Mouse (Mus musculus) left cerebral cortex, postnatal 4 days (tissue): Measurements from ENCODE around the gene D17Wsu92e. TPM values are rescaled to one million over a fixed set of nuclear protein-coding genes. Genes with fewer than 3 reads are reported as not detected.
"Not testable (repeated sequence)": the region's sequence is repeated elsewhere in the genome, so short reads cannot be mapped to it uniquely, and the experiment has no call there.

Experiments
- DNase-seq: peaks from one replicate; pipeline ENCODE4 v3.0.0-alpha.2; 2022
- intact Hi-C: fragments of 180-260 bp; cut with DNase I; formaldehyde crosslinking; loops from one replicate; pipeline ENCODE4 v1.15.1; 2025
- total RNA-seq, 2 experiments: library from RNA; stranded (reverse); gene quantifications; 2 replicates each; pipeline ENCODE4 v1.2.3; 2021

D17Wsu92e gene
- total RNA-seq = 10 to 100 TPM; 90.2 to 90.3 TPM

DNA sequence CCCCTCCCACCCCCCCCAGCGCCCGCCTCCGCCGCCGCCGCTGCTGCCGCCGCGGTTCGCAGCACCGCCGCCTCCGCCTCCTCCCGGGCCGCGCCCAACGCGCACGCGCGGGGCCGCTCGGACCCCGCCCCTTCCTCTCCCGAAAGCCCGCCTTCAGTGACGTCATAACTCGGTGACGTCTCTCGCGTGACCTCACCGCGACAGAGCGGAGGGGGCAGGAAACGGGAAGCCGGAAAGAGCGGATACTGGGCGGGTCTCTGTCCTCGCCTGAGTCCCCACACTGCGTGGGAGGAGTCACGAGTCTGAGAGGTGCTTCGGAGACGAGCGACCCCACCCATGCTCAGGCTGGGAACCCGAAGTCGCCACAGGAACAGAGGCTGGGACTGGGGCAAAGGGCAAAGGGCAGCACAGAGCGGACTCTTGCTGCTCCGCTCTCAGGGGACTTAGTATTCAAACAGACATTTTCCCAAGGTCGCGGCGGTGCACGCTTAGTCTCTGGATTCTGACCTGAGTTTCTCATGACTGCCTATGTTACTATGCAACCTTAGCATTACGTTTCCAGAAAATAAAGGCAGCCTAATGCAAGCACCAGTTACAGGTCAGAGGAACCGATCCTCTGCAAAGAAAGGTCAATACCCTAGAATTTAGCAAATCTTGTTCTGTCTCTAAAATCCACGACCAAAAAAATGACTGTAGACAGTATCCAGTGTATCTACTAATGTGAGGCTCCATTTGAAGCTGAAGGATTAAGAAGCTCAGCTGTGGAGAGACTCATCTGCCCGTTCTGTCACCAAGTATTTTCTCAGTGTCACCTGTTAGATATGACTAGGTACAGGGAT is at the start of gene D17Wsu92e:
TSS of gene D17Wsu92e (minus strand) at position 81 of the 839 bp plus-strand sequence.
- peak; percentile 99 for DNase-seq
- intact Hi-C loops = no loop called here

GRCm38 (mm10) chr17:27866737-27867136 is 46.3 kb upstream of the D17Wsu92e start:
- intact Hi-C loops = no loop called here
- DNase-seq = no peak

GRCm38 (mm10) chr17:27865461-27865860 is 45.0 kb upstream of the D17Wsu92e start:
- intact Hi-C loops = no loop called here

DNA sequence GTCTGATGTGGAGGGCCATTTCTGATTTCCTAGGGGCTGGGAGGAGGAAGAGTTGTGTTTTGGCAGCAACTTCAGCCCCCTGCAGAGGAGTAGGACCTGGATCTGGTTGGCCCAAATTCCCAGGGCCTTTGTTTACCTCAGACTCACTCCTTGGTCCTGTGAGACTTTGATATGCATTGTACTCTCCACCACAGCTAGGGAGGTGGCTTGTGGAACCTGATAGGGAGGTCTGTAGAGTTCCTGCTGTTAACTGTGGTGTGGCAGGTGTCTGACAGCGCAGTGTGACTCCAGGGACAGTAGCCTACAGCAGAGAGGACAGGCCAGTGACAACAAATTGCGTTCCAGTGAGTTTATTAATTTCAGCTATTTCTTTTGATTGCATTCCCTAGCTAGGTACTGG is 38.7 kb upstream of the D17Wsu92e start:
- intact Hi-C loops = no loop called here
- DNase-seq = no peak

More at GRCm38 (mm10) chr17:27865461-27865860, 45.0 kb upstream of the D17Wsu92e start:
- no peak for DNase-seq

DNA sequence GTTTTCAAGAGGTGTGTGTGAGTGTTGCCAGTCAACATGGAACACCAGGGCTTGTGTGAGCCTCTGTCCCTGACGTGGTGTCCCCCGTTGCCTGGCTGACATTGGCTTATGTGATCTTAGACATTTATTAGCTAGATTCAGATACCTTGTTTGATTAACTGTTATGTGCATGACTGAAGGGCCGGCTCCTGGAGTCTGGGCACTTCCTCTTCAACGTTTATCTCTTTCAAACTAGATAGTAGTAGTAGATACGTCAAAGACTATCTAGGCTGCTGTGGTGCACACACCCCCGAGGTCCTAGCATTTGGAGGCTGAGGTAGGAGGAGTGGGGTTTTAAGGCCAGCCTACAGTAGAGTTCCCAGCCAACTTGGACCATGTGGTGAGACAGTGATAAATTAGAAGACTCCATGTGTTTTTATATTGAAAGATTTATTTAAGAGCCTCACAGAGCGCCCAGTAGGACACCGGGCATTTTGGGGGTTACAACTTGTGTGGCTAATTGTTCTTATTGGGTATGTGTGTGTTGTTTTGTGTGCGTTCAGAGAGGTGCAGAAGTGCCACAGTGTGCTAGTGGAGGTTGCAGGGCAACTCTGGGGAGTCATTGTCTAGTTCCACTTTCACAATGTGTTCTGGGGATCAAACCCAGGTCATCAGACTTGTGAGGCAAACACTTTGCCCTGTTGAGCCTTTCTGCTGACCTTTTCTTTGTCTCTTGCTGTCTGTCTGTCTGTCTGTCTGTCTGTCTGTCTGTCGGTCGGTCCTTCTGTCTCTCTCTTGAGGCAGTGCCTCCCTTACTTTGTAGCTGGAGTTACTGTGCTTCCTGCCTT is 37.4 kb upstream of the D17Wsu92e start:
- DNase-seq = no peak
- intact Hi-C loops = no loop called here

DNA sequence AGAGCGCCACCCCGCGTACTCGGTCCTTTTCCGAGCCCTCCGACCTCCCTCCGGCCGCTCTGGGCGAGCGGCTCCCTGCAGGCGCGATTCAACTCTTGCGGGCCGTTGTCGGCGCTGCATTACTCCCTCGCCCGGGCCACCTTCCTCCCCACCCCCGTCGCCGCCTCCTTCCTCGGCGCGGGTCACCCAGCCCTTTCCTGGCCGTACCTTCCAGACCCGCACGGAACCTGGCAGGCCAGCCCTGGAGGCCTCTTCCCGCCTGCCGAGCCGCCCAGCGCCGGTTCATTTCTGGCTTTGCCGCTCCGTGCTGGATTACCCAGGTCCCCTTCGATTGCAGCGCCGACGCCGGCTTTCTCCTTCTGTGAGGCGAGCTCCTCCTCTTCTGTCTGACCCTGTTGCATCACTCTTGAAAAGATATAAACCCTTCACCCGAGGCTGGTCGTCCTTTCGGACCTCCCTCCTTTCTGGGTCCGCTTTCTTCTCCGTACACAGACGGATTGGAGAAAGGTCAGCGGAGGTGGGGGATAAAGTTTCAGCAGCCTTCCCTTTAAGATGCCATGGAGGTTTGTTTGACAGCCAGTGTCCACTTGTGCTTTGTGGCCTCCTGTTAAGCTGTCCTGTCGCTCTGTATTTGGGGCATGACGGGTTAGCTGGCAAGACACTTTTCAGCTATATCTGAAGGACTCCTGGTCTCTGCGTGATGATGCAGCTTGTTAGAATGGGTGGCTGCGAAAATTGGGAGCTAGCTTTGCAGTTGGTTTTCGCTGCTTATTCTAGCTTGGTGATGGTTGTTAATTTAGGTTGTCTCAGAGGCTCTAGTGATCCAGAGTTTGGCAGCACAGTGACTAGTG is 36.6 kb upstream of the D17Wsu92e start:
- peak; percentile 35 for DNase-seq
- intact Hi-C loops = no loop called here

DNA sequence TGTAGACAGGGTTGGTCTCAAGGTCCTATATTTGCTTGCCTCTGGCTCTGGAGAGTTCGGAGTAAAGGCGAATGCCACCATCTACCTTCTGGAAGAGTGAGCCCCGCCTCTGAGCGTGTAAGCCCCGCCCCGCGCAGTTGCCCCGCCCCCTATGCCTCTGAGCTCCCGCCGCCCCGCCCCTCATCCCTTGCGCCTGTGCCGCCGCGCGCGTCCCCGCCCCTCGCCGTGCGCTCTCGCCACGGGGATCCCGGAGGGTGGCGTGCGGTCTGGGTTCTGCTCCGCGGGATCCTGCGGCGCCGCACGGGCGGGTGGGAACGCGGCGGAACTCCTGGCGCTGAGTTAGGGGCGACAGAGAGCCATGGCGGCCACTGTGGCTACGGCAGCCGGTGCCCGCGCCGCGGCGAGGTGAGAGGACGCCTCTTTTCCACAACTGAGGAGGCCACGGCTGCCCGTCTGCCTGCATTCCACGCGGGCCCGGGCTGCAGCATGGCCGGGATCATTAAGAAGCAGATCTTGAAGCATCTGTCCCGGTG is 35.9 kb upstream of the D17Wsu92e start, which contains the start of gene Uhrf1bp1:
TSS of gene Uhrf1bp1 (plus strand) at position 177 of the 533 bp plus-strand sequence.
- intact Hi-C loops = no loop called here
- peak; percentile 88 for DNase-seq

- no peak for DNase-seq
- intact Hi-C loops = no loop called here
Observed at GRCm38 (mm10) chr17:27851076-27851475, 30.6 kb upstream of the D17Wsu92e start.

DNA sequence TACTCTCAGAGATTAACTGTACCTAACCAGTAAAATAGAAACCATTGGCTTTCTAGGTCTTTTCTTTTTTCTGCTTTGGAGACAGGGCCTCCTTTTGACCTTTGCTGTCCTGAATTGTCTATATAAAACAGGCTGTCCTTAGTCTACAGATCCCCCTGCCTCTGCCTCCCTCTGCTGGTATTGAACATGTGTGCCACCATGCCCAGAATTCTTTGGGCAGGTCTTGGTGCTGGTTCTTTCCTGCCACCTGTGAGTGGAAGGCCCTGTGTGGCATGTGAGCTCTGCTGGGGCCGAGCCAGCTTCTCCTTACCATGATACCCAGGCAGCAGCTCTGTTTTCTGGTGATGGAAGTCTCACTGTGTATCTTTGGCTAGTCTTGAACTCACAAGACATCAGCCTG is 27.9 kb upstream of the D17Wsu92e start:
- no peak for DNase-seq
- intact Hi-C loops = loop anchor here (10.0 kb wide), 1 partner anchor 46 kb away; no protein-coding TSS in a partner anchor

DNA sequence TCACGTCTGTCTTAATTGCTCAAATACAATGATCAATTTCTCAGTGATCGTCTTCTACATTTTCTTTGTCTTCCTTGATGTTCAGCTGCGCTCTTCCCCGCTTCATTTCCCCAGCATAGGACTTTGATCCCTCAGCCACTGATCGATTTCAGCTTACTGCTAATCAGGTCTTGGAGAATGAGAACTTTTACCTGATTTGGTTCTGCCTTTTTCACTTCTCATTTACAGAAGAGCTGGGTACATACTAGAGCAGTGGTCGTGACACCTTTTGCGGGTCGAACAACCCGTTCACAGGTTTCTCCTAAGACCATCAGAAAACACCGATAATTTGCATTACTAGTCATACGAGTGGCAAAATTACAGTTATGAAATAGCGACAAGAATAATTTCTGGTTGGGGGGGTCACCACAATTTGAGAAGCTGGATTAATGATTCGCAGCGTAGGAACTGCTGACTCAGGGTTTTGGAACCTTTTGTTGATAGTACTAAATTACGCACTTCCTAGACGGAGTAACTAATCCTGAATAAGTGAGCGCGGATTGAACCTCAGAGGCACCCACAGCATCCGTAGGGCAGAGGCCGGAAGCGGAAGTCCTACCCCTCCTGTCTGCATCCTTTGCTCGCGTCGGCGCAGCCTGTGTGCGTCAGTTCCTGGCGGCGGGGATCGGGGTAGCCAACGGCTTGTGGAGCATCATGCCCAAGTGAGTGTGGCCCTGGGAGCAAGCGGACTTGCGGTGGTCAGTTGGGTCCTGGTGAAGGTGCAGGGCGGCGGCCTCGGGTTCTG is 19.2 kb upstream of the D17Wsu92e start:
- intact Hi-C loops = loop anchor here (10.0 kb wide), 1 partner anchor 55 kb away; no protein-coding TSS in a partner anchor
- peak; percentile 94 for DNase-seq

- intact Hi-C loops, DNase-seq: not testable (repeated sequence)
Observed at GRCm38 (mm10) chr17:27837850-27838249, 17.4 kb upstream of the D17Wsu92e start, which contains the start of gene Snrpc. Gene Snrpc (plus strand): TSS chr17:27838150.

GRCm38 (mm10) chr17:27830411-27830810 is 10.0 kb upstream of the D17Wsu92e start:
- DNase-seq = no peak
- intact Hi-C loops = no loop called here

DNA sequence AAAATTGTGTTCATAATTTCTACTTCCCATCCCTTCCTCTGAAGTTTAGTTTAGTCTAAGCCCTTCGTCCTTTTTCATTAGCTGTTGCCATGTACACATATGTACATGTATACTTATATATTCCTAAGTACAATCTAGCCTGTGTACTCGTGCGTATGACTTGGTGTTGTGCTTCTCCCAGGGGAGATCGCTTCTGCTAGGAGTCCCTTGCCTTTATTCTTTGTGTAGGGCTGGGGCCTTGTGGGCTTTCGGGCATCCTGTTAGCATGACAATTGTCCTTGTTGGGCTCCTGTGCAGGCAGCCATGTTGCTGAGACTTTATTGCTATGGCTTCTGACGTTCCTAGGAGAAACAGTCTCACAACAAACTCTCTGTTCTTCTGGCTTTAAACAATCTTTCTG is 7.1 kb upstream of the D17Wsu92e start:
- no peak for DNase-seq
- intact Hi-C loops = no loop called here

DNA sequence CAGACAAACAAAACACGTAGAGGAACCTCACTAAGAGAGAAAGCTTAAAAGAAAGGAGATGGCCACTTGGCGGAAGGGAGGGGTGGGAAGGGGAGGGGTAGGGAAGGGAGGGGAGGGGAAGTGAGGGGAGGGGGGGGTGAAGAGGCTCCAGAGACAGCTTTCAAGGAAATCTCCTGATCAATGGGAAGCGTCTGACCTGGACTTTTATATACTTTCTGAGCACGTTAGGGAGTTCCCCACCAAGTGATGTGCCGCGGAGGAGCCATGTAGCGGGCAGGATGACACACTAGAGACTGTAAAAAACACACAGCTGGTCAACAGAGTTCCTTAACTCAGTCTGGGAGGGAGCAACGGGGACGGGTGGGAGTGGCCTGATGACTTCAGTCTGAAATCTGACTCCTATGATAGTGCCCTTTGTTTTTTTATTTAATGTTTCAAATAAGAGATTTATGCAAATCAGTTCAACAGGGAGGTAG is 6.5 kb upstream of the D17Wsu92e start:
- no peak for DNase-seq
- intact Hi-C loops = no loop called here

GRCm38 (mm10) chr17:27825984-27826905 is 5.8 kb upstream of the D17Wsu92e start:
- peak; percentile 58 for DNase-seq
- intact Hi-C loops = no loop called here

- intact Hi-C loops = no loop called here
- no peak for DNase-seq
Observed at GRCm38 (mm10) chr17:27825539-27825938, 5.1 kb upstream of the D17Wsu92e start.

DNA sequence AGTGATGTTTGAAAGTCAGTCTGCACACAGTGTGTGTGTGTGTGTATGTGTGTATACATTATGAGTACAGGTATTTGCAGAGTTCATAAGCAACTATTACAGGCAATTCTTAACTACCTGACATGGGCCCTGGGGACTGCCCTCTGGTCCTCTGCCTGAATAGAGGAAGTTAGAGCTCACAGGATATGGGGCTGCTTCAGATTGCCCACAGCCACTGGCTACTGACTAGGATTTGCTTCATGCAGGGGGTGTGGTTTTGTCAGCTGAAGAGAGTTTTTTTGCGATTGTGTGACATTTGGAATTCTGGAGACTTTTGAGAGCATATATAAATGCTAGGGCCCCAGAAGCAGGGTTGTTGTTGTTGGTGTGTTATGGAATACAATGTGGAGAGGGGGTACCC is 4.5 kb upstream of the D17Wsu92e start:
- no peak for DNase-seq
- intact Hi-C loops = no loop called here
